In genomic region chr11:9868454-9869130, GRCm38 (mm10) we compare ENCODE assay signal across 14 mouse cellular contexts.
DNase-seq lines count a peak whose midpoint lies in the region; ATAC-seq and TF ChIP-seq lines count a peak whose summit lies in the region.
"Had no signal": no experiment of that assay in that cellular context is flagged by ENCODE, and none has a peak within 500 bp of the region (broad histone marks: within the 10 kb centered on the region; RNA-seq: fewer than 3 reads in every experiment).

No protein-coding gene starts in this region.

- WGBS in forebrain, embryonic 13.5 days, result 70% methylated on average over 2 of the region's 2 CpGs
- 75% methylated on average over 2 of the region's 2 CpGs for WGBS in forebrain, embryonic 12.5 days
- 61% methylated on average over 2 of the region's 2 CpGs for WGBS in hindbrain, postnatal 0 days
- 74% methylated on average over 2 of the region's 2 CpGs for WGBS in hindbrain, embryonic 13.5 days
- 76% methylated on average over 2 of the region's 2 CpGs for WGBS in forebrain, embryonic 16.5 days
- WGBS in midbrain, postnatal 0 days, result 67% methylated on average over 2 of the region's 2 CpGs

- H3K4me2 ChIP-seq in forebrain, embryonic 13.5 days, result no peak overlapping the region
- H3K4me2 ChIP-seq in forebrain, embryonic 12.5 days, result no peak overlapping the region
- H3K4me2 ChIP-seq in hindbrain, postnatal 0 days (ENCODE audit: low read depth, low read length), result no peak overlapping the region
- no peak overlapping the region for H3K4me2 ChIP-seq in hindbrain, embryonic 13.5 days
- H3K4me2 ChIP-seq in forebrain, embryonic 16.5 days (ENCODE audit: low read length), result no peak overlapping the region
- no peak overlapping the region for H3K4me2 ChIP-seq in midbrain, postnatal 0 days (ENCODE audit: low read depth, low read length, poor library complexity, severe bottlenecking)
- H3K4me2 ChIP-seq: heart, embryonic 12.5 days; intestine, embryonic 15.5 days had no signal

- no peak overlapping the region for H3K9ac ChIP-seq in forebrain, embryonic 13.5 days
- H3K9ac ChIP-seq in forebrain, embryonic 12.5 days, result no peak overlapping the region
- no peak overlapping the region for H3K9ac ChIP-seq in hindbrain, postnatal 0 days (replicated peaks; ENCODE audit: low read length)
- H3K9ac ChIP-seq in hindbrain, embryonic 13.5 days, result no peak overlapping the region
- no peak overlapping the region for H3K9ac ChIP-seq in forebrain, embryonic 16.5 days (replicated peaks; ENCODE audit: low read depth, low read length)
- no peak overlapping the region for H3K9ac ChIP-seq in midbrain, postnatal 0 days (replicated peaks; ENCODE audit: low read length, poor library complexity, severe bottlenecking)
- H3K9ac ChIP-seq: heart, embryonic 12.5 days; intestine, embryonic 15.5 days had no signal

- no peaks in the 10 kb centered on the region for H3K36me3 ChIP-seq in forebrain, embryonic 13.5 days (ENCODE audit: poor library complexity, severe bottlenecking)
- H3K36me3 ChIP-seq in forebrain, embryonic 12.5 days (replicated peaks), result no peaks in the 10 kb centered on the region
- H3K36me3 ChIP-seq in hindbrain, postnatal 0 days (ENCODE audit: insufficient read depth, low read length), result no peaks in the 10 kb centered on the region
- no peaks in the 10 kb centered on the region for H3K36me3 ChIP-seq in hindbrain, embryonic 13.5 days
- no peaks in the 10 kb centered on the region for H3K36me3 ChIP-seq in forebrain, embryonic 16.5 days (ENCODE audit: control insufficient read depth, insufficient read depth)
- H3K36me3 ChIP-seq in midbrain, postnatal 0 days (ENCODE audit: insufficient read depth, low read length), result no peaks in the 10 kb centered on the region
- H3K36me3 ChIP-seq: embryonic facial prominence, embryonic 10.5 days; heart, embryonic 12.5 days; intestine, embryonic 15.5 days had no signal

- DNase-seq in hindbrain, postnatal 0 days (ENCODE audit: low spot score), result no peak
- peak; percentile 8 for DNase-seq in midbrain, postnatal 0 days (ENCODE audit: low spot score)
- no peak for DNase-seq in kidney, adult 18-20 months
- DNase-seq: adrenal gland, postnatal 10 days; cerebellum, adult 18-20 months; cerebellum, adult 9-11 months; gastrocnemius, postnatal 14 days had no signal

- H3K27me3 ChIP-seq in forebrain, embryonic 13.5 days, result no peaks in the 10 kb centered on the region
- H3K27me3 ChIP-seq in forebrain, embryonic 12.5 days, result no peaks in the 10 kb centered on the region
- no peaks in the 10 kb centered on the region for H3K27me3 ChIP-seq in hindbrain, postnatal 0 days (ENCODE audit: insufficient read depth, low read length)
- H3K27me3 ChIP-seq in hindbrain, embryonic 13.5 days, result no peaks in the 10 kb centered on the region
- no peaks in the 10 kb centered on the region for H3K27me3 ChIP-seq in forebrain, embryonic 16.5 days (replicated peaks; ENCODE audit: control insufficient read depth, insufficient read depth, low read length)
- H3K27me3 ChIP-seq in midbrain, postnatal 0 days (ENCODE audit: insufficient read depth, low read length), result no peaks in the 10 kb centered on the region
- H3K27me3 ChIP-seq: heart, embryonic 12.5 days; intestine, embryonic 15.5 days had no signal

- no peaks in the 10 kb centered on the region for H3K9me3 ChIP-seq in forebrain, embryonic 13.5 days (replicated peaks)
- H3K9me3 ChIP-seq in forebrain, embryonic 12.5 days, result no peaks in the 10 kb centered on the region
- H3K9me3 ChIP-seq in hindbrain, postnatal 0 days (ENCODE audit: low read length), result no peaks in the 10 kb centered on the region
- no peaks in the 10 kb centered on the region for H3K9me3 ChIP-seq in hindbrain, embryonic 13.5 days
- no peaks in the 10 kb centered on the region for H3K9me3 ChIP-seq in forebrain, embryonic 16.5 days (ENCODE audit: control insufficient read depth, low read length)
- H3K9me3 ChIP-seq in midbrain, postnatal 0 days (ENCODE audit: low read length), result no peaks in the 10 kb centered on the region
- H3K9me3 ChIP-seq: embryonic facial prominence, embryonic 10.5 days; heart, embryonic 12.5 days; intestine, embryonic 15.5 days had no signal

- ATAC-seq in forebrain, embryonic 13.5 days, result peak; percentile 45
- ATAC-seq in forebrain, embryonic 12.5 days (ENCODE audit: low FRiP score), result no peak
- 0 out of 2 replicates have a peak, but pooled peaks have one; percentile 24 for ATAC-seq in hindbrain, postnatal 0 days
- no peak for ATAC-seq in hindbrain, embryonic 13.5 days (ENCODE audit: low FRiP score)
- ATAC-seq in forebrain, embryonic 16.5 days, result peak; percentile 61; the same call in 1 of the 2 replicates
- ATAC-seq in midbrain, postnatal 0 days (ENCODE audit: low FRiP score), result peak; percentile 70
- ATAC-seq: intestine, embryonic 15.5 days had no signal

- no peak overlapping the region for H3K27ac ChIP-seq in forebrain, embryonic 13.5 days
- no peak overlapping the region for H3K27ac ChIP-seq in forebrain, embryonic 12.5 days
- H3K27ac ChIP-seq in hindbrain, postnatal 0 days, result no peak overlapping the region
- no peak overlapping the region for H3K27ac ChIP-seq in hindbrain, embryonic 13.5 days
- no peak overlapping the region for H3K27ac ChIP-seq in forebrain, embryonic 16.5 days (ENCODE audit: low read length)
- no peak overlapping the region for H3K27ac ChIP-seq in midbrain, postnatal 0 days (ENCODE audit: low read depth, low read length)
- H3K27ac ChIP-seq: embryonic facial prominence, embryonic 10.5 days; intestine, embryonic 15.5 days had no signal

- no peak overlapping the region for H3K4me3 ChIP-seq in forebrain, embryonic 13.5 days
- no peak overlapping the region for H3K4me3 ChIP-seq in forebrain, embryonic 12.5 days (replicated peaks)
- no peak overlapping the region for H3K4me3 ChIP-seq in hindbrain, postnatal 0 days (ENCODE audit: low read length)
- H3K4me3 ChIP-seq in hindbrain, embryonic 13.5 days, result no peak overlapping the region
- no peak overlapping the region for H3K4me3 ChIP-seq in forebrain, embryonic 16.5 days (replicated peaks; ENCODE audit: low read length)
- H3K4me3 ChIP-seq in midbrain, postnatal 0 days (ENCODE audit: low read depth, low read length), result no peak overlapping the region
- H3K4me3 ChIP-seq: embryonic facial prominence, embryonic 10.5 days; heart, embryonic 12.5 days; intestine, embryonic 15.5 days had no signal

- H3K4me1 ChIP-seq in forebrain, embryonic 13.5 days, result no peaks in the 10 kb centered on the region
- H3K4me1 ChIP-seq in forebrain, embryonic 12.5 days, result no peaks in the 10 kb centered on the region
- no peaks in the 10 kb centered on the region for H3K4me1 ChIP-seq in hindbrain, postnatal 0 days (ENCODE audit: insufficient read depth, low read length)
- H3K4me1 ChIP-seq in hindbrain, embryonic 13.5 days (replicated peaks), result no peaks in the 10 kb centered on the region
- no peaks in the 10 kb centered on the region for H3K4me1 ChIP-seq in forebrain, embryonic 16.5 days (replicated peaks; ENCODE audit: control insufficient read depth, insufficient read depth, low read length)
- H3K4me1 ChIP-seq in midbrain, postnatal 0 days (ENCODE audit: insufficient read depth, low read length), result no peaks in the 10 kb centered on the region
- H3K4me1 ChIP-seq: embryonic facial prominence, embryonic 10.5 days; heart, embryonic 12.5 days; intestine, embryonic 15.5 days had no signal

- TF ChIP-seq CTCF in hindbrain, postnatal 0 days (IDR thresholded peaks at IDR 0.05; ENCODE audit: low read depth), result no peak
- TF ChIP-seq CTCF in midbrain, postnatal 0 days (IDR thresholded peaks at IDR 0.05), result no peak

Comparison
In these comparisons a context has a peak if more than half of its experiments do, and no peak if none do; other contexts are left out.
1. ATAC-seq: peak in forebrain, embryonic 13.5 days (single experiment), hindbrain, postnatal 0 days (single experiment), forebrain, embryonic 16.5 days (single experiment) and midbrain, postnatal 0 days (single experiment); none in forebrain, embryonic 12.5 days (single experiment) and hindbrain, embryonic 13.5 days (single experiment).